Mouse (Mus musculus) kidney, embryonic 14.5 days (tissue): Measurements from ENCODE around the gene Ap1b1. TPM values are rescaled to one million over a fixed set of nuclear protein-coding genes. Genes with fewer than 3 reads are reported as not detected.

Source experiments
- ATAC-seq: fragments of 200-750 bp; cut with Nextera tagmentation; 2 replicates; pipeline ENCODE4 v1.8.0; 2017; ENCODE audit warnings: moderate number of reproducible peaks, mild to moderate bottlenecking, moderate TSS enrichment, moderate library complexity; ENCODE audit not compliant: low FRiP score, low TSS enrichment
- H3K27ac ChIP-seq: fragments of 300-500 bp; sonication (generic); 2 replicates; pipeline ENCODE4 v1.5.1; 2014; ENCODE audit warnings: low read depth, mild to moderate bottlenecking, low read length, moderate library complexity, mixed read lengths
- H3K27me3 ChIP-seq: fragments of 300-500 bp; sonication (generic); 2 replicates; pipeline ENCODE4 v1.6.1; 2014; ENCODE audit warnings: mild to moderate bottlenecking, low read length; ENCODE audit not compliant: control insufficient read depth, insufficient read depth
- H3K36me3 ChIP-seq: fragments of 300-500 bp; sonication (generic); 2 replicates; pipeline ENCODE4 v1.6.1; 2014; ENCODE audit warnings: low read length, mixed read lengths; ENCODE audit not compliant: control insufficient read depth, insufficient read depth
- H3K4me1 ChIP-seq: fragments of 300-500 bp; sonication (generic); 2 replicates; pipeline ENCODE4 v1.6.1; 2014; ENCODE audit warnings: low read length, mixed read lengths; ENCODE audit not compliant: control insufficient read depth, insufficient read depth
- H3K4me2 ChIP-seq: fragments of 300-500 bp; sonication (generic); replicated peaks from 2 replicates; pipeline ENCODE4 v1.6.1; 2014; ENCODE audit warnings: low read depth, mild to moderate bottlenecking, low read length
- H3K4me3 ChIP-seq: fragments of 300-500 bp; sonication (generic); 2 replicates; pipeline ENCODE4 v1.5.1; 2014; ENCODE audit warnings: mild to moderate bottlenecking, low read length
- H3K9ac ChIP-seq: fragments of 300-500 bp; sonication (generic); 2 replicates; pipeline ENCODE4 v1.6.1; 2014; ENCODE audit warnings: low read depth, mild to moderate bottlenecking, low read length, moderate library complexity
- H3K9me3 ChIP-seq: fragments of 300-500 bp; sonication (generic); 2 replicates; pipeline ENCODE4 v1.6.1; 2016; ENCODE audit warnings: low read length; ENCODE audit not compliant: control insufficient read depth
- WGBS: fragments of 180-500 bp; shearing (Covaris S2); extraction: QIAGEN DNeasy Blood & Tissue Kit; methylation state at CpG from one replicate; pipeline ENCODE4 v1.1.7; 2014; 5-methylcytosine and 5-hydroxymethylcytosine counted together
- polyA plus RNA-seq: library from polyadenylated mRNA; unstranded; fragments of >200 nt; fragmentation: Nextera tagmentation; extraction: Ambion mirVana; gene quantifications from 2 replicates; pipeline ENCODE4 v1.2.1, GENCODE M21; 2014

The Ap1b1 gene
- polyA plus RNA-seq, 1 experiment from 2014 or later: 62.6 TPM

DNA sequence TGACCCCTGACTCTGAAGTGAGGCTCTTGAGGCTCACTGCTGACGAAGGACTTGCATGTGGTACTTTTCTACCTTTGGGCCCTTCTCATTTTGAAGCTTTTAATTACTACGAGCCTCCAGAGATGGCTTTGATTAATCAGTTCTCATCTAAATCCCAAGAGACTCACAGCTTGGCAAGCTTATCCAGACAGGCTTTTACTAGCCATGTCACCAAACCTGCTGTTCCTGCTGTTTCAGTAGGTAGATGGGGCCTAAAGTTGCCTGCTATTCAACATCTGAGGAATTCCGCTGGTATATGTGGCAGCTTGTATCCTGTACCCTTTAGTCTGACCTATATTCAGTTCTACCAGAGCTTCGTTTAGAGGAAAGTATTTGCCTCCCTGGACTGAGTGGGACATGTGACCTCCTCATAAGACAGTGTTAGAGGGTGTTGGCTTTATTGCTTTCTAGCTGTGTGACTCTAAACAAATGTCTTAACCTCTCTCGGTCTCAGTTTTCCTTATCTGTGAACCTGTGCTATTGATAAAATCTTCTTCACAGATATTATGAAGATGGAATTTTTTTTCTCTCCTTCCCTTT is 10.1 kb downstream of the Ap1b1 start:
- ATAC-seq: no peak
- Histone ChIP-seq H3K9me3 (no peaks in the 10 kb centered on the region), H3K27ac (no peak overlapping the region), H3K4me3 (no peak overlapping the region), H3K36me3 (peaks cover 3% of the 10 kb centered on the region; the same call in 1 of the 2 replicates), H3K4me2 (no peak overlapping the region), H3K4me1 (no peaks in the 10 kb centered on the region), H3K27me3 (no peaks in the 10 kb centered on the region), H3K9ac (no peak overlapping the region)
- WGBS: 89% methylated on average over 5 of the region's 5 CpGs

- H3K9ac ChIP-seq: no peak overlapping the region
- H3K27ac ChIP-seq: peak overlapping the region; percentile 78
- 44% methylated on average over 3 of the region's 3 CpGs for WGBS
- ATAC-seq: peak; percentile 75; the same call in 1 of the 2 replicates
- H3K4me1 ChIP-seq: no peaks in the 10 kb centered on the region
- H3K4me2 ChIP-seq: no peak overlapping the region
- peaks cover 11% of the 10 kb centered on the region; the same call in 1 of the 2 replicates for H3K36me3 ChIP-seq
- H3K9me3 ChIP-seq: no peaks in the 10 kb centered on the region
- no peaks in the 10 kb centered on the region for H3K27me3 ChIP-seq
- no peak overlapping the region for H3K4me3 ChIP-seq
Observed at GRCm38 (mm10) chr11:4998352-4998751, 11.7 kb downstream of the Ap1b1 start.

DNA sequence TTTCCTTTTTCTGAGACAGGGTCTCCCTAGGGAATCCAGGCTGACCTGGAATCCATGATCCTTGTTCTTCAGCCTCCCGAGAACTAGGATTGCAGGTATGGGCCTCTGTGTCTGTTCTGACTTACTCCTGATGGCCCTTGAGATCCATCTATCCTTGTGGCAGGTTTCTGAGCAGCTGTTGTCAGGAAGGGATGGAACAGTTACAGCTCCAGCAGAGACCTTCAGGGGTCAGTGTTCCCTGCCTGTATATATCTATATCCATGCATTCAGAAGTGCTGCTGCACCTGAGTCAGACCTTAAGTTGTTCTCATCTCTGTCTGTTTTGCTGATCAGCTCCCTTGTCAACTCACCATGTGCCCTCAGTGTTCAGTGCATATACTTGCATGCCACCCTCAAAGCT is 12.1 kb downstream of the Ap1b1 start:
- Histone ChIP-seq H3K9me3 (no peaks in the 10 kb centered on the region), H3K4me2 (no peak overlapping the region), H3K36me3 (peaks cover 15% of the 10 kb centered on the region; the same call in 1 of the 2 replicates), H3K4me3 (no peak overlapping the region), H3K4me1 (no peaks in the 10 kb centered on the region), H3K27me3 (no peaks in the 10 kb centered on the region), H3K27ac (peak overlapping the region; percentile 78), H3K9ac (no peak overlapping the region)
- WGBS: 58% methylated on average over 1 of the region's 1 CpGs
- ATAC-seq: no peak

DNA sequence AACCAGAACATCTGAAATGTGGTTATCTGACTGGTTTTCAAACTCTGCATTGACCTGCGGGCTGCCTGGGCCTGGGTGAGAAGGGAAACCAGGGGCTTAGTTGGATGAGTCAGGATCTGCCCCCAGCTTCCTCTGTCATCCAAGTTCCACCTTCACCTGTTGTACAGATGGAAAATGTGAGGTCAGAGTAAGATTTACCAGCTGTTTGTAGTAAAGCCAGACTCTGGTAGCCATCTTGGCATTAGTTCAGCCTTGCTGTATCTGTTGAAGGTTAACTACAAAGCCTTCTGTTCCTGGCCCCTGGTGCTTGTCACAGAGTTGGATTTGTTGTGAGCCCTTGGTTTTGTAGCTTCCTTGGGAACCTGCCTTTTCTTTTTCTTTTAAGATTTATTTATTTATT is 13.6 kb downstream of the Ap1b1 start:
- Histone ChIP-seq H3K27ac (no peak overlapping the region), H3K4me1 (no peaks in the 10 kb centered on the region), H3K27me3 (no peaks in the 10 kb centered on the region), H3K9ac (no peak overlapping the region), H3K4me2 (no peak overlapping the region), H3K4me3 (no peak overlapping the region), H3K9me3 (no peaks in the 10 kb centered on the region), H3K36me3 (peaks cover 16% of the 10 kb centered on the region; the same call in 1 of the 2 replicates)
- ATAC-seq: no peak
- WGBS: 100% methylated on average over 1 of the region's 1 CpGs

DNA sequence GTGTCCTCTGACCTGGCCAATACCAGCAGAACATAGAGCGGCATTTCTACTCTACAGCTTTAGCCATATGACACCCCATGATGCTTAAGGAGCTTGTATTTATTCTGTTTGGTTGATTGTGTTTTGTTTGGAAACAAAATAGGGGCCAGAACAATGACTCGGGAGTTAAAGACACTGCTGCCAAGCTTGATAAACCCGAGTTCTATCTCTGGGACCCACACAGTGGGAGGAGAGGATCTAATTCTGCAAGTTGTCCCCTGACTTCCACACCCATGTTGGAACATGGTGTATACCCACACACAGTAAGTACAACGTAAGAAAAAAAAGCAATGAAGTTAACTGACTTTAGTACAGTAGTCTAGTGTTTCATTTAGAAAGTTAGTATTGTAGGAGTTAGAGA is 16.2 kb downstream of the Ap1b1 start:
- Histone ChIP-seq H3K9ac (no peak overlapping the region), H3K4me1 (no peaks in the 10 kb centered on the region), H3K4me2 (no peak overlapping the region), H3K4me3 (no peak overlapping the region), H3K9me3 (no peaks in the 10 kb centered on the region), H3K36me3 (peaks cover 13% of the 10 kb centered on the region; the same call in 1 of the 2 replicates), H3K27me3 (no peaks in the 10 kb centered on the region), H3K27ac (no peak overlapping the region)
- no peak for ATAC-seq
- WGBS: 85% methylated on average over 4 of the region's 4 CpGs

- WGBS: 94% methylated on average over 2 of the region's 2 CpGs
Observed at GRCm38 (mm10) chr11:5005528-5005927, 18.9 kb downstream of the Ap1b1 start.

GRCm38 (mm10) chr11:5007186-5007585 is 20.6 kb downstream of the Ap1b1 start:
- Histone ChIP-seq H3K9me3 (no peaks in the 10 kb centered on the region), H3K36me3 (peaks cover 19% of the 10 kb centered on the region; the same call in 1 of the 2 replicates), H3K27ac (no peak overlapping the region), H3K9ac (no peak overlapping the region), H3K4me2 (no peak overlapping the region), H3K4me3 (no peak overlapping the region), H3K4me1 (no peaks in the 10 kb centered on the region), H3K27me3 (no peaks in the 10 kb centered on the region)
- 92% methylated on average over 1 of the region's 1 CpGs for WGBS
- ATAC-seq: no peak

More at GRCm38 (mm10) chr11:5005528-5005927, 18.9 kb downstream of the Ap1b1 start:
- Histone ChIP-seq H3K36me3 (peaks cover 16% of the 10 kb centered on the region; the same call in 1 of the 2 replicates), H3K27me3 (no peaks in the 10 kb centered on the region), H3K9me3 (no peaks in the 10 kb centered on the region), H3K4me2 (no peak overlapping the region), H3K4me1 (no peaks in the 10 kb centered on the region), H3K9ac (no peak overlapping the region), H3K4me3 (no peak overlapping the region), H3K27ac (no peak overlapping the region)
- ATAC-seq: no peak

- no peak overlapping the region for H3K27ac ChIP-seq
- no peaks in the 10 kb centered on the region for H3K9me3 ChIP-seq
- H3K36me3 ChIP-seq: peaks cover 16% of the 10 kb centered on the region
- no peak for ATAC-seq
- H3K9ac ChIP-seq: no peak overlapping the region
- H3K4me3 ChIP-seq: no peak overlapping the region
- no peak overlapping the region for H3K4me2 ChIP-seq
- H3K4me1 ChIP-seq: no peaks in the 10 kb centered on the region
- no peaks in the 10 kb centered on the region for H3K27me3 ChIP-seq
- 87% methylated on average over 3 of the region's 3 CpGs for WGBS
Observed at GRCm38 (mm10) chr11:5008867-5009266, 22.2 kb downstream of the Ap1b1 start.

DNA sequence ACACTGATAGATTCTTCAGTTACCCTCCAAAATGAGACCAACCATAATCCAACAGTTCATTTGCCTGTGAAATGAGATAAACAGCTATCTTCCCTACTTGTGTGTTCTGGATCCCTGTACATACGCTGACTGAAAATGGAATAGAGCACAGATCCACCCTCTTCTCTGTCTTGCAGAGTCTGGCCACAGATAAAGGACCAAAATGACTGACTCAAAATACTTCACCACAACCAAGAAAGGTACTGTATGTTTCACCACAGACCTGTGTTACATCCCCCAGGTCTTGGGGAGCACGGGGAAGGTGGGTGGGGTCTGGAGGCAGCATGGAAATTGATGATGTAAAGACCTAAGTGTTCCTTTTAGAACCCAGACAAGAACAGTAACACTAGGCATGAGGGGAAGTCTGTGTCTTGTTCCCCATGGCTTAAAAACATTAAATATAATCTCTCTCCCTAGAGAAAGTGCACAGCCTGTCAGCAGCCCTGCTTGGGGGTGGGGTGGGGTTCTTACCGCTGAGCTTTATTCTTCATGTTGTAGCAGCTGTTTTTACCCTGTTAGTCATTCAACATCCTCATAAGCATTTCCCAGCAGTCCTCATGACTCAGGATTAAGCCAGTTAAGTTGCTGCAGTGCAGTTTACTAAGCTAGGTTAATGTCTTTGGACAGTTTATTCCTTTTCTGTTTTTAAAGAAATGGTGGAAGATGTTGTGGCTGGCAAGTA is 22.9 kb downstream of the Ap1b1 start:
- H3K27ac ChIP-seq: no peak overlapping the region
- WGBS: 87% methylated on average over 3 of the region's 3 CpGs

More for the DNA sequence above, 22.9 kb downstream of the Ap1b1 start:
- H3K4me3 ChIP-seq: no peak overlapping the region
- no peak overlapping the region for H3K9ac ChIP-seq
- no peak overlapping the region for H3K4me2 ChIP-seq
- no peaks in the 10 kb centered on the region for H3K27me3 ChIP-seq
- no peaks in the 10 kb centered on the region for H3K9me3 ChIP-seq
- peaks cover 21% of the 10 kb centered on the region for H3K36me3 ChIP-seq
- H3K4me1 ChIP-seq: no peaks in the 10 kb centered on the region
- no peak for ATAC-seq
